Mouse (Mus musculus) heart, postnatal 10 days (tissue): Measurements from ENCODE around the gene Scyl2. TPM values are rescaled to one million over a fixed set of nuclear protein-coding genes. Genes with fewer than 3 reads are reported as not detected.
"Not testable (repeated sequence)": the region's sequence is repeated elsewhere in the genome, so short reads cannot be mapped to it uniquely, and the experiment has no call there.

ENCODE experiments used
- DNase-seq, 2 experiments: peaks; one replicate each; pipeline ENCODE4 v3.0.0; 2021
- intact Hi-C: fragments of 180-260 bp; cut with DNase I; formaldehyde crosslinking; loops from one replicate; pipeline ENCODE4 v1.15.1; 2025
- total RNA-seq, 2 experiments: library from RNA; stranded (reverse); gene quantifications; 2 replicates each; pipeline ENCODE4 v1.2.3; 2021

Gene Scyl2
- total RNA-seq, 2 experiments from 2014 or later: 21.9 to 23.1 TPM

- DNase-seq: no peak
- intact Hi-C loops: no loop called here
Measured at GRCm38 (mm10) chr10:89681706-89682105, 4.4 kb downstream of the Scyl2 start.

- intact Hi-C loops: no loop called here
- no peak for DNase-seq
Measured at GRCm38 (mm10) chr10:89680517-89680916, 5.6 kb downstream of the Scyl2 start.

DNA sequence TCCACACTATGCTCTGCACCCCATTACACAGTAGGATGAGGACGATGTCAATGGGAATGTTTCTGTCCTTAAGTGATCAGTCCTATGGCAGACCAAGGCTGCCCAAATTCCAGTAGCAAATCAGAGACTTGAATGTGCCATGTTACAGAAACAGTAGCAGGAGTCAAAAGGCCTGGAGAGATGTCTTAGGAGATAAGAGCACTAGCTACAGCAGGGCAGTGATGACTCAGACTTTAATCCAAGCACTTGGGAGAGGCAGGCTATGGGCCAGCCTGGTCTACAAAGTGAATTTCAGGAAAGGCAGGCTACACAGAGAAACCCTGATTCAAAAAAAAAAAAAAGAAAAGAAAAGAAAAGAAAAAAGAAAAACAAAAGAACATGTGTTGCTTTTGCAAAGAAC lies 6.6 kb downstream of the Scyl2 start:
- no peak for DNase-seq
- intact Hi-C loops: no loop called here

DNA sequence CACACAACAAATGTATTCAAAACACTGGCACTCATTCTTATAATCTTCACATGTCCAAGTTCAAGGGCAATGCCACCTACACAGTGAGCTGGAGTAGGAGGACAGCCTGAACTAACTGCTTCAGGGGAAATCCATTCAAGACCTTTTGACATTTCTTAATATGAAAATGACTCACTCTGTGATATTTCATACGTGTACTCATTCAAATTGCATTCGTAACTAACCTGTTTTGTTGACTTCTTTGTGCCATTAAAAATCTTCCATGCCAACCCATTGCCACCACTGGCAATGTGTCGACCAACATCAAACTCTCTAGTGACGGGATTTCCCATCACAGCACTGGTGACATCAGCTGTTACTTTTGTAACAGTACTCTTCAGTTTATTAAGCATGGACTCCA lies 8.0 kb downstream of the Scyl2 start:
- intact Hi-C loops: no loop called here
- DNase-seq: no peak

GRCm38 (mm10) chr10:89676609-89677008 lies 9.5 kb downstream of the Scyl2 start:
- intact Hi-C loops: no loop called here
- no peak for DNase-seq

DNA sequence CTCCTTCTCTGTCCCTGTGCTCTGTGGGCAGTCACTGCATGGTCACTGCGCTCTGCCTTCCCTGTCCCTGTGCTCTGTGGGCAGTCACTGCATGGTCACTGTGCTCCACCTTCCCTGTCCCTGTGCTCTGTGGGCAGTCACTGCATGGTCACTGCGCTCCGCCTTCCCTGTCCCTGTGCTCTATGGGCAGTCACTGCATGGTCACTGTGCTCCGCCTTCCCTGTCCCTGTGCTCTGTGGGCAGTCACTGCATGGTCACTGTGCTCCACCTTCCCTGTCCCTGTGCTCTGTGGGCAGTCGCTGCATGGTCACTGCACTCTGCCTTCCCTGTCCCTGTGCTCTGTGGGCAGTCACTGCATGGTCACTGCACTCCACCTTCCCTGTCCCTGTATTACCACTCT lies 15.7 kb downstream of the Scyl2 start:
- intact Hi-C loops, DNase-seq: not testable (repeated sequence)

- intact Hi-C loops: no loop called here
- no peak for DNase-seq
Measured at GRCm38 (mm10) chr10:89667571-89667970, 18.5 kb downstream of the Scyl2 start.

GRCm38 (mm10) chr10:89665679-89666078 lies 20.4 kb downstream of the Scyl2 start:
- intact Hi-C loops: no loop called here
- DNase-seq: no peak

- intact Hi-C loops: no loop called here
- no peak for DNase-seq
Measured at GRCm38 (mm10) chr10:89664977-89665645, 21.0 kb downstream of the Scyl2 start.

GRCm38 (mm10) chr10:89656366-89656765 lies 29.7 kb downstream of the Scyl2 start:
- intact Hi-C loops: no loop called here
- peak; percentile 26 to 45 for DNase-seq

GRCm38 (mm10) chr10:89652912-89653311 lies 33.2 kb downstream of the Scyl2 start:
- intact Hi-C loops: no loop called here
- no peak for DNase-seq

GRCm38 (mm10) chr10:89651691-89652090 lies 34.4 kb downstream of the Scyl2 start:
- DNase-seq: no peak
- intact Hi-C loops: no loop called here

DNA sequence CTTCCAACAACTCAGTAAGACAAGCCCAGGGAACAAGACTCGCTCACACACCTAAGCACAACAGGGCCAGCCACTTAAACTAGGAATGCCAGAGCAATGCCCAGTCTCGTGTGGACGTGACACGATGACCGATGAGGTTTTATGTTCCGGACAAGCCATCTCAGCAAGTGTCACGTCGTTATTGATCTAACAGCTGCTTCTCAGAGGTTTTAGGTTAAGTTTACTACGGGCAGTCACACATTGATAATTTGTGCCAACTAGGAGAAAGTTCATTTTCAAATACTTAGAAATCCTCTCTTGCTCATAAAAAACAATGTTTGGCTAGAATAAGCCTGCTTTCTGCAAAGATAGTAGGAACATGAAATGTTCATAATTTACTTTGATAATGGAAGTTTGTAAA lies 39.2 kb downstream of the Scyl2 start:
- intact Hi-C loops: loop anchor here (5.0 kb wide), 2 partner anchors 60 to 175 kb away; no protein-coding TSS in a partner anchor
- no peak for DNase-seq

DNA sequence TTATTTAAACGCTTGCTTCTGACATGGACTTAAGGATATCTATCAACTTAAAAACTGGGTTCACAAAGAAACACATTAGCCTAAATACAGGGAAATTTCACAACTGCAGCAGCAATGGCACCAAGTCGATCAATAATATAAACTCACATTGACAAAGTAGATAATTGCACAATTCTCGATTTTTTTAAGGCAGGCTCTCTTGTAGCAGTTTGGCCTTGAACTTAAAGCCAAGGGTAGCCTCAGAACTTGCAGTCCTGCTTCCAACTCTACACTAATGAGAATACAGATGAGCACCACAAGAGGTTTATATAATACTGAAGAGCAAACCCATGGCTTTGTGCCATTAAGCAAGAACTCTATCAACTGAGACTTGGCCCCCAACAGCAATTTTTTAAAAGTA lies 49.1 kb downstream of the Scyl2 start:
- no peak for DNase-seq
- intact Hi-C loops: loop anchor here (10.0 kb wide), 1 partner anchor 252 kb away; no protein-coding TSS in a partner anchor

DNA sequence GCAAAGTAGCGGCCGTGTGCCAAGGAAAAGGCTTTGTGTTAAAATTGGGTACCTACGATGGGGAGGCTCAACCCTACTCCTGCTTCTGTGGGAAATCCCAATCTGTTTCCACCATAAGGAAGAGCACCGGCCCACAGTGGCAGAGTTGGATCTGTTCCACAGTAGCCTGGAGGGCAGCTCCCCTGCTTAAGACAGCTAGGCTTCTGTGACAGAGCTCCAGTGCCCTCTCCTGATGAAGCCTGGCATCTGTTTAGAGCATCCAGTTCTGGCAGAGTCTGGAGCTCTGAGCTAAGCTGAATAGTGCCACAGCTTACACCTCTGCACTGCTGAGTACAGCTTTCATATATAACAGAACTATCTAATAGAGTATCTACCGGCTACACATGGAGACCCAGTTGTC lies 51.1 kb downstream of the Scyl2 start:
- intact Hi-C loops: loop anchor here (10.0 kb wide), 1 partner anchor 250 kb away; no protein-coding TSS in a partner anchor
- DNase-seq: peak; percentile 35 to 38

DNA sequence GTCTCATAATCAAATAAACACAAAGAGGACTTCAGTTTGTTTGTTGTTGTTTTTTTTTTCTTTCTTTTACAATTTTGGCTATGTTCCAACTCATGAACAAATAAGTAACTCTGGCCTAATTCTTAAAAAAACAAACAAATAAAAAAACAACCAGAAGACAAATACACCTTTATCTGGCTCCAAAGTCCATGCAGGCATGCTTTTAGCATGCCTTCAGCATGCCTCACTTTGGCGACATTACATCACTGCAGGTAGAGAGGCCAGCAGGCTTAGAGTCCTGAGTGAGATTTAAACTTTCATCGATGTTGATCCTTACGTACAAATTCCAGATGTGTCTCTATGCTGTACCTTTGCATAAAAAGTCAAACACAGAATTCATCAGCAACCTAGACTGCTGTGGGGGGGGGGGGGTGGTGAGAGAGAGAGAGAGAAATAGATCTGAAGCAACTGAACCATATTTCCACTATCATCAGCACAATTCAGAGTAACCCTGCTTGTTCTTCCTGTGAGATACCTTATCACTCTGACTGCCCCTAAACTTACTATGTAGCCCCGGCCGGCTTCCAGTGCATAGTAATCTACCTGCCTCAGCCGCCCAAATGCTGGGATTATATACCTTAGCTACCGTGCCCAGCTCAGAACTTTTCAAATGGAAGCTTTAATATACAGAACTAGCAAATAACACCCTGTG lies 52.2 kb downstream of the Scyl2 start:
- no peak for DNase-seq
- intact Hi-C loops: loop anchor here (10.0 kb wide), 1 partner anchor 249 kb away; no protein-coding TSS in a partner anchor

DNA sequence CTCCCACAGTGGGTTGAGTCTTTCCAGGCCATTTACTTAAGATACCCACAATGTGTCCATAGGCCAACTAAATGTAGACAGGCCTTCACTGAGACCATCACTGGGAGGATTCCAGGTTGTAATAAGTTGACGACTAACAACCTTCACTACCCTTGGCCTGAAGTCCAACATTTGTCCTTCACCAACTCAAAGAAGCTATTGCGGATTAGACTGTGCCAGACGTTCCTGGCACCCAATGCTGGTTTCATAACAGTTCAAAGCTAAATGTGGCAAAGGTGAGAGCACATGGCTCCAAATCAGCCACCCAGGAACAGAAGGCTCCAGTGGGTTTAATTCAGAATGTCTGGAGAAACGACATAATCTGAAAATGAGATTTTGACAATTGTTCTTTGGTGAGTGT lies 53.0 kb downstream of the Scyl2 start:
- DNase-seq: peak; percentile 23 to 33

GRCm38 (mm10) chr10:89631831-89632230 lies 54.3 kb downstream of the Scyl2 start:
- intact Hi-C loops: loop anchor here (10.0 kb wide), 1 partner anchor 247 kb away; no protein-coding TSS in a partner anchor
- no peak for DNase-seq

More for the DNA sequence above, 53.0 kb downstream of the Scyl2 start:
- intact Hi-C loops: loop anchor here (10.0 kb wide), 1 partner anchor 248 kb away; no protein-coding TSS in a partner anchor

GRCm38 (mm10) chr10:89630564-89630963 lies 55.5 kb downstream of the Scyl2 start:
- intact Hi-C loops: loop anchor here (1.0 to 10.0 kb wide), 3 partner anchors 168 to 303 kb away; no protein-coding TSS in a partner anchor
- no peak for DNase-seq

DNA sequence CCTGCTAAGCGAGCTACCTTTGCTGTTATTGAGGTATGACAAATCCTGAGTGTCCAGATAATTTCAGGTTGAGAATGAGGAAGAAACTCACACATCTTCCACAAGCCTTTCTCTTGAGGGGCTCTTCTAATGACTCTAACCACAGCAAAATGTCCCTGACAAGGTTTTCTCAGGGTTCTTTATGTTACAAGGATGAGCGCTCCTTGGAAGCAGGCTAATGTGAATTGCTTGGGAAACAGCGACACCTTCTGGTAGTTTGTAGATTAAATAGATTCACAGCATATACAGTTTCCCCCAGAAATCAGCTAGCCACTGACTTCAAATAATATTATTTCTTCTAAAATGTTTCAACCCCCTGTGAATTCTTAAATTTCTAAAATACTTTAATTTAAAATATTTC lies 56.0 kb downstream of the Scyl2 start:
- peak; percentile 70 to 83 for DNase-seq
- intact Hi-C loops: loop anchor here (1.0 to 10.0 kb wide), 3 partner anchors 168 to 303 kb away; no protein-coding TSS in a partner anchor

- no peak for DNase-seq
- intact Hi-C loops: loop anchor here (5.0 kb wide), 1 partner anchor 94 kb away; the partner anchor contains the start of gene Nr1h4
Measured at GRCm38 (mm10) chr10:89626714-89627113, 59.4 kb downstream of the Scyl2 start.

GRCm38 (mm10) chr10:89624196-89624595 lies 61.9 kb downstream of the Scyl2 start:
- no peak for DNase-seq
- intact Hi-C loops: no loop called here
